Mouse (Mus musculus) C2C12 (cell line): ENCODE results near the gene Tial1. TPM values are rescaled to one million over a fixed set of nuclear protein-coding genes. Genes with fewer than 3 reads are reported as not detected.
A peak's percentile ranks its signal among the peaks of the same experiment; 100 is the strongest.

Experiments
- H3K27me3 ChIP-seq: one replicate; pipeline ENCODE4 v1.6.1; 2011; ENCODE audit not compliant: control insufficient read depth, insufficient read depth, insufficient read length
- H3K36me3 ChIP-seq: one replicate; pipeline ENCODE4 v1.6.1; 2011; ENCODE audit not compliant: control insufficient read depth, insufficient read depth
- H3K4me3 ChIP-seq: one replicate; pipeline ENCODE4 v1.5.1; 2011; ENCODE audit warnings: mild to moderate bottlenecking, control low read depth; ENCODE audit not compliant: poor library complexity, insufficient read depth, severe bottlenecking
- H3K79me2 ChIP-seq: one replicate; pipeline ENCODE4 v1.6.1; 2011; ENCODE audit not compliant: control insufficient read depth, insufficient read depth
- H3K79me3 ChIP-seq: one replicate; pipeline ENCODE4 v1.6.1; 2011; ENCODE audit warnings: low read depth, control low read depth
- H3ac ChIP-seq: one replicate; pipeline ENCODE3; 2011; ENCODE audit warnings: low read depth; ENCODE audit not compliant: control insufficient read depth, insufficient read length
- CEBPB ChIP-seq: IDR thresholded peaks from one replicate; pipeline ENCODE4 v1.6.1; 2011; ENCODE audit warnings: low read depth, mild to moderate bottlenecking, control low read depth, moderate library complexity
- CTCF ChIP-seq: IDR thresholded peaks from one replicate; pipeline ENCODE4 v1.5.1; 2011; ENCODE audit not compliant: control insufficient read depth, insufficient read depth, insufficient read length
- FOSL1 ChIP-seq: IDR thresholded peaks from one replicate; pipeline ENCODE4 v1.8.0; 2011; ENCODE audit warnings: mild to moderate bottlenecking, low read length; ENCODE audit not compliant: poor library complexity, insufficient read depth, severe bottlenecking
- MAX ChIP-seq: IDR thresholded peaks from one replicate; pipeline ENCODE4 v1.6.1; 2011; ENCODE audit warnings: mild to moderate bottlenecking, control low read depth
- MYOD1 ChIP-seq: IDR thresholded peaks from one replicate; pipeline ENCODE4 v1.6.1; 2011; ENCODE audit warnings: low read depth; ENCODE audit not compliant: control insufficient read depth, insufficient read length
- MYOG ChIP-seq: IDR thresholded peaks from one replicate; pipeline ENCODE4 v1.6.1; 2011; ENCODE audit not compliant: control insufficient read depth, insufficient read length; ENCODE audit errors: extremely low read depth
- USF1 ChIP-seq: IDR thresholded peaks from one replicate; pipeline ENCODE4 v1.6.1; 2011; ENCODE audit warnings: low read depth, mild to moderate bottlenecking, control low read depth, moderate library complexity
- polyA plus RNA-seq: library from polyadenylated mRNA; unstranded; fragments of >200 nt; fragmentation: generic; extraction: Trizol; gene quantifications from one replicate; pipeline ENCODE4 v1.2.1, GENCODE M21; 2012; ENCODE audit warnings: missing spikeins

The Tial1 gene
- polyA plus RNA-seq, 1 experiment: 46.4 TPM

DNA sequence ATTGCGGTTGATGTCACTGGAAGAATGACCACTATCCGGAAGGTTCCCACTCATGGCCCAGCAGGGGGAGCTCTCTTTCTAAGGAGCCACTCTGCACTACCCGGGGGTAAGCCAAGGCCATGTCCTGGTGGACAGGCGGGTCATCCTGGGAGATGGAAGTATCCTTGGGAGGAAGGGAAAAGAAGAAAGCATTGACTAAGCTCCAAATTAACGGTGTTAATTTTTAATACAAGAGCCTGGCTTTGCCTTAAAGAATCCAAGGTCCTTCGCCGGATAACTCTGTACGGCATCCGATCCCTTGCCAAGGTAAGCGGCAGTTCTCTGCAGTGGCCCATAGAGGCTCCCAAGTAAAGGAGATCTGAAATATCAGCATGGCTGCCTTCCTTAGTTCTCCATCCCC lies 12.8 kb upstream of the Tial1 start:
- H3K27me3 ChIP-seq: no peaks in the 10 kb centered on the region
- H3K79me3 ChIP-seq: no peaks in the 10 kb centered on the region
- H3ac ChIP-seq: no peak overlapping the region
- H3K36me3 ChIP-seq: no peaks in the 10 kb centered on the region
- H3K79me2 ChIP-seq: no peaks in the 10 kb centered on the region
- H3K4me3 ChIP-seq: no peak overlapping the region
- TF ChIP-seq MYOG (no peak), USF1 (no peak), MAX (no peak), CTCF (peak; percentile 10), MYOD1 (no peak)

- Histone ChIP-seq H3K79me2 (peaks cover 39% of the 10 kb centered on the region), H3K27me3 (no peaks in the 10 kb centered on the region), H3K79me3 (peaks cover 32% of the 10 kb centered on the region), H3ac (no peak overlapping the region), H3K36me3 (no peaks in the 10 kb centered on the region), H3K4me3 (peak overlapping the region; percentile 6)
- no peak for TF ChIP-seq MAX
- no peak for TF ChIP-seq MYOG
- no peak for TF ChIP-seq CTCF
- TF ChIP-seq MYOD1: no peak
- TF ChIP-seq FOSL1: no peak
- no peak for TF ChIP-seq USF1
- no peak for TF ChIP-seq CEBPB
These were observed 889 bp upstream of the Tial1 start for GRCm38 (mm10) chr7:128462406-128462805.

- Histone ChIP-seq H3K79me3 (peaks cover 47% of the 10 kb centered on the region), H3ac (peak overlapping the region; percentile 100), H3K4me3 (peak overlapping the region; percentile 78), H3K27me3 (no peaks in the 10 kb centered on the region), H3K79me2 (peaks cover 55% of the 10 kb centered on the region), H3K36me3 (no peaks in the 10 kb centered on the region)
- no peak for TF ChIP-seq FOSL1
- TF ChIP-seq CTCF: no peak
- no peak for TF ChIP-seq USF1
- TF ChIP-seq CEBPB: no peak
- TF ChIP-seq MYOG: no peak
- TF ChIP-seq MYOD1: no peak
- TF ChIP-seq MAX: no peak
These were observed 670 bp downstream of the Tial1 start for GRCm38 (mm10) chr7:128460865-128461228.

- TF ChIP-seq CTCF (no peak), MAX (peak; percentile 58), FOSL1 (no peak), CEBPB (no peak), USF1 (peak; percentile 5)
- H3K27me3 ChIP-seq: no peaks in the 10 kb centered on the region
- peak overlapping the region; percentile 100 for H3ac ChIP-seq
- no peaks in the 10 kb centered on the region for H3K36me3 ChIP-seq
- peaks cover 52% of the 10 kb centered on the region for H3K79me3 ChIP-seq
- peak overlapping the region; percentile 78 for H3K4me3 ChIP-seq
- H3K79me2 ChIP-seq: peaks cover 60% of the 10 kb centered on the region
These were observed 1.2 kb downstream of the Tial1 start for GRCm38 (mm10) chr7:128460131-128460864.

GRCm38 (mm10) chr7:128459791-128460130 lies 1.8 kb downstream of the Tial1 start:
- TF ChIP-seq MAX (no peak), FOSL1 (no peak), MYOG (no peak), CTCF (no peak), USF1 (no peak), MYOD1 (no peak), CEBPB (no peak)
- no peaks in the 10 kb centered on the region for H3K27me3 ChIP-seq
- H3K79me2 ChIP-seq: peaks cover 66% of the 10 kb centered on the region
- peaks cover 2% of the 10 kb centered on the region for H3K36me3 ChIP-seq
- peak overlapping the region; percentile 78 for H3K4me3 ChIP-seq
- H3ac ChIP-seq: peak overlapping the region; percentile 44
- peaks cover 58% of the 10 kb centered on the region for H3K79me3 ChIP-seq

DNA sequence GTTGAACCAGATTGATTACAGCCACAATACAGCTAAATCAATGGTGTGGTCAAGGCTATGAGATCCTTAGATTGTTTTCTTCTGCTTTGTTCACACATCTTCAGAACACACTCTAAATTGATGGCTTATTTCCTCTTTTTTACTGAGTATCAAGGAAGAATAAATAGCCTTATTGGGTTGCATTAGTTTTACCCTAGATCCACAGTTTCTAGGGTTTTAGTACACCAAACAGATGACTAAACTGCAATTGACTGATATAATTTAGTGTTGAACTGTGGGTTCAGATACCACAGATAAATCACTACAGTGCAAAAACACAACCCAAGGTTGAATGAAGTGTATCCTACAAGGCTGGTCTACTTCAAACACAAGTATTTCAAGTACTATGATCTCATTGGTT lies 3.5 kb downstream of the Tial1 start:
- TF ChIP-seq MYOG (no peak), CEBPB (no peak), FOSL1 (no peak), MAX (no peak), CTCF (no peak), USF1 (no peak), MYOD1 (no peak)
- Histone ChIP-seq H3K36me3 (peaks cover 20% of the 10 kb centered on the region), H3K27me3 (no peaks in the 10 kb centered on the region), H3K79me2 (peaks cover 83% of the 10 kb centered on the region), H3K79me3 (peaks cover 74% of the 10 kb centered on the region), H3ac (no peak overlapping the region), H3K4me3 (no peak overlapping the region)
